Mouse (Mus musculus): Measurements from ENCODE around the gene Bcar3.

- TF ChIP-seq CTCF (IDR thresholded peaks at IDR 0.05; ENCODE audit: borderline replicate concordance, insufficient read depth, low read depth, low read length) (no peak), POLR2A (IDR thresholded peaks at IDR 0.05; ENCODE audit: borderline replicate concordance, insufficient read depth, low read length) (no peak)
These were observed 162.2 kb downstream of the Bcar3 start for GRCm38 (mm10) chr3:122456156-122456555.

Measured in cerebellum, adult 2 months (tissue).